Mouse (Mus musculus) heart, embryonic 14.5 days (tissue): ENCODE results near the gene Olfr464. TPM values are rescaled to one million over a fixed set of nuclear protein-coding genes. Genes with fewer than 3 reads are reported as not detected.

Experiments used
- ATAC-seq: fragments of 200-750 bp; cut with Nextera tagmentation; 2 replicates; pipeline ENCODE4 v1.8.0; 2017; ENCODE audit warnings: low read depth, moderate TSS enrichment; ENCODE audit not compliant: insufficient number of reproducible peaks, insufficient read depth, low FRiP score
- H3K27ac ChIP-seq, 2 experiments: fragments of 200-500 bp in 1 of 2; fragments of 300-500 bp in 1 of 2; sonication (generic) in 1 of 2; replicated peaks in 1 of 2; 2 replicates each; pipeline ENCODE4 v1.5.1; 2012 to 2014; ENCODE audit warnings: low read depth in 2 of 2, low read length in 2 of 2, control low read depth in 1 of 2, mild to moderate bottlenecking in 1 of 2, mixed read lengths in 1 of 2; ENCODE audit not compliant: control insufficient read depth in 1 of 2, insufficient read depth in 1 of 2
- H3K27me3 ChIP-seq: fragments of 300-500 bp; sonication (generic); 2 replicates; pipeline ENCODE4 v1.6.1; 2014; ENCODE audit warnings: mild to moderate bottlenecking, low read length, control low read depth; ENCODE audit not compliant: control insufficient read depth, insufficient read depth
- H3K36me3 ChIP-seq: fragments of 300-500 bp; sonication (generic); 2 replicates; pipeline ENCODE4 v1.6.1; 2014; ENCODE audit warnings: mild to moderate bottlenecking, control low read depth, low read length, mixed read lengths; ENCODE audit not compliant: control insufficient read depth, insufficient read depth
- H3K4me1 ChIP-seq, 2 experiments: fragments of 200-500 bp in 1 of 2; fragments of 300-500 bp in 1 of 2; sonication (generic) in 1 of 2; 2 replicates each; pipeline ENCODE4 v1.6.1; 2012 to 2014; ENCODE audit warnings: low read length in 2 of 2, control low read depth in 1 of 2, mixed read lengths in 1 of 2; ENCODE audit not compliant: control insufficient read depth in 2 of 2, insufficient read depth in 2 of 2
- H3K4me2 ChIP-seq: fragments of 300-500 bp; sonication (generic); 2 replicates; pipeline ENCODE4 v1.6.1; 2014; ENCODE audit warnings: mild to moderate bottlenecking, low read length
- H3K4me3 ChIP-seq, 2 experiments: fragments of 200-500 bp in 1 of 2; fragments of 300-500 bp in 1 of 2; sonication (generic) in 1 of 2; 2 replicates each; pipeline ENCODE4 v1.5.1; 2012 to 2014; ENCODE audit warnings: low read length in 2 of 2, mild to moderate bottlenecking in 2 of 2, control low read depth in 1 of 2, low read depth in 1 of 2, moderate library complexity in 1 of 2; ENCODE audit not compliant: control insufficient read depth in 1 of 2, insufficient read depth in 1 of 2
- H3K9ac ChIP-seq: fragments of 300-500 bp; sonication (generic); 2 replicates; pipeline ENCODE4 v1.6.1; 2014; ENCODE audit warnings: mild to moderate bottlenecking, low read length
- H3K9me3 ChIP-seq: fragments of 300-500 bp; sonication (generic); 2 replicates; pipeline ENCODE4 v1.6.1; 2016; ENCODE audit warnings: low read length, control low read depth; ENCODE audit not compliant: control insufficient read depth
- WGBS: fragments of 180-500 bp; shearing (Covaris S2); extraction: QIAGEN DNeasy Blood & Tissue Kit; methylation state at CpG from one replicate; pipeline ENCODE4 v1.1.7; 2014; 5-methylcytosine and 5-hydroxymethylcytosine counted together
- polyA plus RNA-seq: library from polyadenylated mRNA; unstranded; fragments of >200 nt; fragmentation: Nextera tagmentation; extraction: Ambion mirVana; gene quantifications from 2 replicates; pipeline ENCODE4 v1.2.1, GENCODE M21; 2014

Gene Olfr464
- polyA plus RNA-seq, 1 experiment from 2014 or later, result not detected

- Histone ChIP-seq H3K9me3 (no peaks in the 10 kb centered on the region), H3K36me3 (no peaks in the 10 kb centered on the region), H3K27me3 (0 out of 2 replicates have a peak, but pooled peaks cover 5% of the 10 kb centered on the region), H3K4me2 (no peak within 1 kb of the TSS), H3K4me1 (no peaks in the 10 kb centered on the region), H3K9ac (no peak within 1 kb of the TSS), H3K4me3 (no peak within 1 kb of the TSS), H3K27ac (no peak within 1 kb of the TSS)
- ATAC-seq, result no peak
- WGBS, result 79% methylated on average over 6 of the region's 6 CpGs
Measured at GRCm38 (mm10) chr11:87892168-87892567, 28.6 kb downstream of the Olfr464 start, which contains the start of gene Olfr462. Olfr462 (minus strand) TSS chr11:87892268.

GRCm38 (mm10) chr11:87884856-87885255 lies 35.9 kb downstream of the Olfr464 start:
- no peaks in the 10 kb centered on the region for H3K4me1 ChIP-seq
- no peak overlapping the region for H3K4me2 ChIP-seq
- peaks cover 7% of the 10 kb centered on the region for H3K27me3 ChIP-seq
- ATAC-seq, result no peak
- no peaks in the 10 kb centered on the region for H3K36me3 ChIP-seq
- no peak overlapping the region for H3K9ac ChIP-seq
- H3K9me3 ChIP-seq, result 0 out of 2 replicates have a peak, but pooled peaks cover 2% of the 10 kb centered on the region
- H3K4me3 ChIP-seq, result no peak overlapping the region
- no peak overlapping the region for H3K27ac ChIP-seq
- WGBS, result 74% methylated on average over 5 of the region's 5 CpGs

DNA sequence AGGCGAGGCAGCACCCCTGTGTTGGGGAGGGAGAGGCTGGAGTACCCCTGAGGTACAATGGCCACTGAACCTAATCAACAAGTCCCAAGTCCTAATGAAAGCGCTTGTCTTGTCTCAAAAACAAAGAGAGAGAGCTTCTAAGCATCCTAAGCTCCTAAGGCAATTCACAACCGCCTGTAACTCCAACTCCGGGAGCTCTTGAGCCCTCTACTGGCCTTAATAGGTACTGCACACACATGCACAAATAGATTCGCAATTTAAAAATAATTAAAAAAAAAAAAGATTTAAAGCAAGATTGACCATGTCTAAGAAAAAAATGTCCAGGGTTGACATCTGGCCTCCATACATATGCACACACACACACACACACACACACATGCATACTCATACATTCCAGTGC lies 37.3 kb downstream of the Olfr464 start:
- 39% methylated on average over 5 of the region's 5 CpGs for WGBS

GRCm38 (mm10) chr11:87881714-87882113 lies 39.1 kb downstream of the Olfr464 start:
- Histone ChIP-seq H3K27ac (no peak overlapping the region), H3K4me2 (no peak overlapping the region), H3K27me3 (peaks cover 7% of the 10 kb centered on the region), H3K9me3 (0 out of 2 replicates have a peak, but pooled peaks cover 2% of the 10 kb centered on the region), H3K36me3 (no peaks in the 10 kb centered on the region), H3K4me1 (no peaks in the 10 kb centered on the region), H3K9ac (no peak overlapping the region), H3K4me3 (no peak overlapping the region)
- 51% methylated on average over 4 of the region's 4 CpGs for WGBS
- no peak for ATAC-seq

More for the DNA sequence above, 37.3 kb downstream of the Olfr464 start:
- Histone ChIP-seq H3K4me3 (no peak overlapping the region), H3K4me1 (no peaks in the 10 kb centered on the region), H3K4me2 (no peak overlapping the region), H3K27ac (no peak overlapping the region), H3K27me3 (peaks cover 7% of the 10 kb centered on the region), H3K9ac (no peak overlapping the region), H3K36me3 (no peaks in the 10 kb centered on the region), H3K9me3 (0 out of 2 replicates have a peak, but pooled peaks cover 2% of the 10 kb centered on the region)
- ATAC-seq, result no peak

- H3K4me2 ChIP-seq, result no peak overlapping the region
- no peaks in the 10 kb centered on the region for H3K4me1 ChIP-seq
- H3K9ac ChIP-seq, result no peak overlapping the region
- no peak for ATAC-seq
- H3K27me3 ChIP-seq, result peaks cover 3% of the 10 kb centered on the region; the same call in 1 of the 2 replicates
- no peak overlapping the region for H3K4me3 ChIP-seq
- 0 out of 2 replicates have a peak, but pooled peaks cover 2% of the 10 kb centered on the region for H3K9me3 ChIP-seq
- 88% methylated on average over 9 of the region's 9 CpGs for WGBS
- H3K27ac ChIP-seq, result no peak overlapping the region
- H3K36me3 ChIP-seq, result no peaks in the 10 kb centered on the region
Measured at GRCm38 (mm10) chr11:87879826-87880225, 40.9 kb downstream of the Olfr464 start.

DNA sequence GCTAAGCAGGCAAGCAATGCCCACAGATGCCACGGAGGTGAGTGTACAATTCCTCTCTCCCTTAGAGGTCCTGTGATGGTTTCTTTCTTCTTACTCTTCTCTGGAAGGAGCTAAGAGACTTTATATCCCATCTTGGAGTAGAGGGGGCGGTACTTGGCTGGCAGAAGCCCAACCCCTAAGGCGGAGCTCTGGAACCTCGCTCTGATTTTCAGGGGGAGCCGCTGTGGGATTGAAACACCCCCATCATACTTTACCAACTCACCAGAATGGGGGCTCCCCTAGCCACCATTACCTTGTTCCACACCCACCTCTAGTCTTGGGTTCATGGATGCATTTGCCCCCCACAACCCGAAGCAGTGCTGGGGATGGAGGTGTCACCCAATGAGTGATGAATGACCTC lies 45.3 kb downstream of the Olfr464 start, which contains the start of gene Epx:
TSS of gene Epx (minus strand) at position 101 of the 400 bp plus-strand sequence.
- Histone ChIP-seq H3K4me2 (no peak within 1 kb of the TSS), H3K4me1 (no peaks in the 10 kb centered on the region), H3K4me3 (no peak within 1 kb of the TSS), H3K27ac (no peak within 1 kb of the TSS), H3K9me3 (no peaks in the 10 kb centered on the region), H3K27me3 (peaks cover 6% of the 10 kb centered on the region; the same call in 1 of the 2 replicates), H3K9ac (no peak within 1 kb of the TSS), H3K36me3 (no peaks in the 10 kb centered on the region)
- 78% methylated on average over 6 of the region's 6 CpGs for WGBS
- no peak for ATAC-seq

DNA sequence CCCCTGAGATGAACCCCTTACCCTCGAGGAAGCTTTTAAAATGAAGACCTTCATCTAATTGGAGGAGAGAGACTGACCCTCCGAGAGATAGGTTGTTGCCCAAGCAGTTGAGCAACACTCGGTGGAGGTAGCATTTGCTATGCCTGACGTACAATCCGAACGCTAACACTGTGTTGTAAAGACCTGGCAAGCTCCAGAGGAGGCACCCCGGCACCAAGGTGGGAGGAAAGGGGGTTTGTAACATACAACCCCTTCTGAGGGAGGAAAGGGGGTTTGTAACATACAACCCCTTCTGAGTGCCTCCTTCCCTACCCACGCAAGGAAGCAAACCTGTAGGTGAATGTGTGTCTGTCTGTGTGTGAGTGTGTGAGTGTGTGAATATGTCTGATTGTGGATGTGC lies 49.0 kb downstream of the Olfr464 start:
- H3K36me3 ChIP-seq, result no peaks in the 10 kb centered on the region
- peaks cover 6% of the 10 kb centered on the region; the same call in 1 of the 2 replicates for H3K27me3 ChIP-seq
- H3K9me3 ChIP-seq, result no peaks in the 10 kb centered on the region
- H3K4me1 ChIP-seq, result no peaks in the 10 kb centered on the region
- H3K27ac ChIP-seq, result no peak overlapping the region
- WGBS, result 34% methylated on average over 8 of the region's 8 CpGs
- H3K4me3 ChIP-seq, result no peak overlapping the region
- ATAC-seq, result no peak
- no peak overlapping the region for H3K4me2 ChIP-seq
- no peak overlapping the region for H3K9ac ChIP-seq

DNA sequence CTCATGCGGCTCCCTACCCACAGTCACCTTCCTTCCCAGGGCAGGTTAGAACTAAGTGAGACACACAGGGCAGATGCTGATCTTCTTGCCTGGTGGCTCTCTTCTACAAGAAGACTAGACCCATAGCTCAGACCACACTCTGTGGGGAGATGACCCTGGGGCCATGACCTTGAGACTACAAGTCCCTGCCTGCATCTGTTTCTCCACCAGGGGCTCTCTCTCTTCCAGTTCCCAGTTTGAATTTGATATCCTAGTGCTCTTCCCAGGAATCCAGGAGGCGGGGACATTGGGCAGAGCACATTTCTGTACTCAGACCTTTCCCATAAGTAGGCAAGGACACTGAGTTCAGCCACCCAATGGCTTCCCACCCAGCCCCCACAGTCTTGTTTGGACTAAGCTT lies 50.7 kb downstream of the Olfr464 start:
- Histone ChIP-seq H3K9me3 (no peaks in the 10 kb centered on the region), H3K27me3 (peaks cover 6% of the 10 kb centered on the region; the same call in 1 of the 2 replicates), H3K36me3 (no peaks in the 10 kb centered on the region), H3K4me1 (no peaks in the 10 kb centered on the region), H3K4me3 (no peak overlapping the region), H3K9ac (no peak overlapping the region), H3K27ac (no peak overlapping the region), H3K4me2 (no peak overlapping the region)
- 63% methylated on average over 2 of the region's 2 CpGs for WGBS
- no peak for ATAC-seq
